Mouse (Mus musculus): ENCODE measurements around the gene Spsb3.

Gene Spsb3

GRCm38 (mm10) chr17:24896241-24896992, 10.0 kb downstream of the Spsb3 start, which contains the start of gene Nme3:
Gene Nme3, plus strand, starts transcription at chr17:24896500.
- peak; percentile 76 for DNase-seq (ENCODE audit: low read depth)

- DNase-seq (ENCODE audit: low read depth) = no peak
These were observed 10.5 kb downstream of the Spsb3 start for GRCm38 (mm10) chr17:24896993-24897269.

GRCm38 (mm10) chr17:24897600-24897999, 11.2 kb downstream of the Spsb3 start:
- no peak for DNase-seq (ENCODE audit: low read depth)

GRCm38 (mm10) chr17:24898041-24898854, 11.8 kb downstream of the Spsb3 start:
- no peak for DNase-seq (ENCODE audit: low read depth)

GRCm38 (mm10) chr17:24899153-24899552, 12.7 kb downstream of the Spsb3 start:
- no peak for DNase-seq (ENCODE audit: low read depth)

GRCm38 (mm10) chr17:24900014-24900413, 13.6 kb downstream of the Spsb3 start:
- DNase-seq (ENCODE audit: low read depth) = no peak

GRCm38 (mm10) chr17:24902124-24902523, 15.7 kb downstream of the Spsb3 start:
- no peak for DNase-seq (ENCODE audit: low read depth)

- DNase-seq (ENCODE audit: low read depth) = peak; percentile 82
These were observed 16.4 kb downstream of the Spsb3 start for GRCm38 (mm10) chr17:24902671-24903474.

GRCm38 (mm10) chr17:24903767-24904166, 17.3 kb downstream of the Spsb3 start:
- no peak for DNase-seq (ENCODE audit: low read depth)

GRCm38 (mm10) chr17:24907591-24907990, 21.1 kb downstream of the Spsb3 start:
- no peak for DNase-seq (ENCODE audit: low read depth)

- no peak for DNase-seq (ENCODE audit: low read depth)
These were observed 27.5 kb downstream of the Spsb3 start for GRCm38 (mm10) chr17:24913984-24914383.

GRCm38 (mm10) chr17:24923246-24923645, 36.8 kb downstream of the Spsb3 start:
- DNase-seq (ENCODE audit: low read depth) = no peak

GRCm38 (mm10) chr17:24929506-24929905, 43.1 kb downstream of the Spsb3 start:
- DNase-seq (ENCODE audit: low read depth) = no peak

GRCm38 (mm10) chr17:24932431-24932830, 46.0 kb downstream of the Spsb3 start:
- DNase-seq (ENCODE audit: low read depth) = no peak

- no peak for DNase-seq (ENCODE audit: low read depth)
These were observed 46.7 kb downstream of the Spsb3 start for GRCm38 (mm10) chr17:24933163-24933562.

- no peak for DNase-seq (ENCODE audit: low read depth)
These were observed 48.5 kb downstream of the Spsb3 start for GRCm38 (mm10) chr17:24934926-24935325.

GRCm38 (mm10) chr17:24935666-24936065, 49.2 kb downstream of the Spsb3 start:
- DNase-seq (ENCODE audit: low read depth) = no peak

- peak; percentile 93 for DNase-seq (ENCODE audit: low read depth)
These were observed 50.1 kb downstream of the Spsb3 start, which contains the start of gene Mapk8ip3 for GRCm38 (mm10) chr17:24936259-24937237. Gene Mapk8ip3, minus strand, starts transcription at chr17:24936977.

GRCm38 (mm10) chr17:24937266-24937665, 50.8 kb downstream of the Spsb3 start:
- DNase-seq (ENCODE audit: low read depth) = no peak
